Mouse (Mus musculus) thymus, adult 2 months (tissue): Measurements from ENCODE around the gene Ccnk. TPM values are rescaled to one million over a fixed set of nuclear protein-coding genes. Genes with fewer than 3 reads are reported as not detected.

Source experiments
- DNase-seq: peaks from one replicate; pipeline ENCODE4 v3.0.0; 2021
- H3K27ac ChIP-seq: fragments of 200-500 bp; 2 replicates; pipeline ENCODE4 v1.5.1; 2012; ENCODE audit warnings: low read length, control low read depth; ENCODE audit not compliant: control insufficient read depth, insufficient read depth
- H3K27me3 ChIP-seq: fragments of 200-500 bp; 2 replicates; pipeline ENCODE4 v1.6.1; 2012; ENCODE audit warnings: mild to moderate bottlenecking, low read length, moderate library complexity, mixed read lengths; ENCODE audit not compliant: control insufficient read depth, insufficient read depth
- H3K36me3 ChIP-seq: fragments of 200-500 bp; 2 replicates; pipeline ENCODE4 v1.6.1; 2012; ENCODE audit warnings: mild to moderate bottlenecking, low read length, moderate library complexity; ENCODE audit not compliant: control insufficient read depth, insufficient read depth
- H3K4me1 ChIP-seq: fragments of 200-500 bp; replicated peaks from 2 replicates; pipeline ENCODE4 v1.6.1; 2012; ENCODE audit warnings: low read length; ENCODE audit not compliant: control insufficient read depth, insufficient read depth
- H3K4me3 ChIP-seq: fragments of 200-500 bp; 2 replicates; pipeline ENCODE4 v1.5.1; 2012; ENCODE audit warnings: mild to moderate bottlenecking, low read length, control low read depth, moderate library complexity; ENCODE audit not compliant: control insufficient read depth, insufficient read depth
- CTCF ChIP-seq: fragments of 200-500 bp; IDR thresholded peaks from 2 replicates; pipeline ENCODE4 v1.5.1; 2012; ENCODE audit warnings: mild to moderate bottlenecking, control low read depth, low read length, moderate library complexity, borderline replicate concordance; ENCODE audit not compliant: control insufficient read depth, poor library complexity, insufficient read depth; ENCODE audit errors: extremely low read depth
- POLR2A ChIP-seq: fragments of 200-500 bp; IDR thresholded peaks from 2 replicates; pipeline ENCODE4 v1.6.1; 2012; ENCODE audit warnings: mild to moderate bottlenecking, low read length, control low read depth, moderate library complexity; ENCODE audit not compliant: control insufficient read depth, poor library complexity, insufficient read depth; ENCODE audit errors: extremely low read depth
- WGBS: fragments of 180-500 bp; shearing (Covaris S2); methylation state at CpG from one replicate; pipeline ENCODE4 v1.1.7; 2018; 5-methylcytosine and 5-hydroxymethylcytosine counted together
- polyA plus RNA-seq: library from polyadenylated mRNA; depleted of rRNA; stranded (reverse); fragments of >200 nt; gene quantifications from 2 replicates; pipeline ENCODE4 v1.2.3, GENCODE M21; 2012

The Ccnk gene
- polyA plus RNA-seq, 1 experiment = 36.2 TPM

GRCm38 (mm10) chr12:108203895-108204294 is 24.5 kb downstream of the Ccnk start:
- H3K27ac ChIP-seq = no peak overlapping the region; the same call in 1 of the 2 replicates
- WGBS = 81% methylated on average over 8 of the region's 8 CpGs

DNA sequence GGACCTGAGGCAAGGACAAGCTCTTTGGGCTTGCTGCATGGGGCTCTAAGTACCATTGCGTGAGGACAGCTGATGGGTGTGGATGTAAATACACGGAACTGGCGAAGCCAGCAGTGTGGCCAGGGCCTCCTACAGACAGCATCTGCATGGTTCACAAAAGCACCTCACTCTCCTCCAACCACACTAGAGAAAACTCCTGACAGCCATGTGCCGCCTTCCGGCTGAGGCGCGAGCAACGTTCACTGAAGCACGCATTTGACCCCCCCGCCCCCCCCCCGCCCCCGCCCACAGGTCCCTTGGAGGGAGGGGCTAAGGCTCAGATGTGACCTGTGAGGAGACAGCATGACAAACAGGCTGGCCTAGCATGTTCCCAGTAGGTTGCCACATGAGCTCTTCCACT is 25.6 kb downstream of the Ccnk start:
- TF ChIP-seq CTCF (no peak), POLR2A (no peak)
- no peak for DNase-seq
- no peak overlapping the region for H3K27ac ChIP-seq
- 94% methylated on average over 12 of the region's 12 CpGs for WGBS
- no peaks in the 10 kb centered on the region for H3K27me3 ChIP-seq
- H3K36me3 ChIP-seq = peaks cover 11% of the 10 kb centered on the region
- no peaks in the 10 kb centered on the region for H3K4me1 ChIP-seq
- no peak overlapping the region for H3K4me3 ChIP-seq

More at GRCm38 (mm10) chr12:108203895-108204294, 24.5 kb downstream of the Ccnk start:
- Histone ChIP-seq H3K27me3 (no peaks in the 10 kb centered on the region), H3K4me3 (no peak overlapping the region), H3K36me3 (peaks cover 22% of the 10 kb centered on the region), H3K4me1 (no peaks in the 10 kb centered on the region)
- no peak for DNase-seq
- TF ChIP-seq CTCF (no peak), POLR2A (no peak)

DNA sequence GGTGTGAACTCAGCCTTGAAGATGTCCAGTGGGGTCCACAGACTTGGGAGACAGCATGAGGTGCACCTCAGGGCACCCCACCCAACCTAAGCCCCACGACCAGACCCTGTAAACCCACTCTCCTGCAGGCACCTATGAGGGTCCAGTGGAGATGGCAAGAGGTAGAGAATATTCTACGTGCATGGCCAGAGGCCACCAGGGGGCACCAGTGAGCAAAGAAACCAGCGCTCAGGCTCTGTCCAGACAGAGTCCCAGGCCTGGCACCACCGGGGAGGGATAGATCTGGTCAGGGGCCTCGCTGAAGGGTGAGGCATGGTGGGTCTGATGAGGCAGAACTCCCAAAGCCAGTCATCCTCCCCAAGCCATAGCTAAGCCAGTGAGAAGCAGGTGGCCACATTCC is 27.3 kb downstream of the Ccnk start:
- H3K27me3 ChIP-seq = no peaks in the 10 kb centered on the region
- WGBS = 20% methylated on average over 5 of the region's 5 CpGs
- H3K4me3 ChIP-seq = no peak overlapping the region
- TF ChIP-seq CTCF (peak; percentile 90), POLR2A (no peak)
- peaks cover 5% of the 10 kb centered on the region for H3K36me3 ChIP-seq
- H3K27ac ChIP-seq = no peak overlapping the region
- no peaks in the 10 kb centered on the region for H3K4me1 ChIP-seq
- peak; percentile 74 for DNase-seq

DNA sequence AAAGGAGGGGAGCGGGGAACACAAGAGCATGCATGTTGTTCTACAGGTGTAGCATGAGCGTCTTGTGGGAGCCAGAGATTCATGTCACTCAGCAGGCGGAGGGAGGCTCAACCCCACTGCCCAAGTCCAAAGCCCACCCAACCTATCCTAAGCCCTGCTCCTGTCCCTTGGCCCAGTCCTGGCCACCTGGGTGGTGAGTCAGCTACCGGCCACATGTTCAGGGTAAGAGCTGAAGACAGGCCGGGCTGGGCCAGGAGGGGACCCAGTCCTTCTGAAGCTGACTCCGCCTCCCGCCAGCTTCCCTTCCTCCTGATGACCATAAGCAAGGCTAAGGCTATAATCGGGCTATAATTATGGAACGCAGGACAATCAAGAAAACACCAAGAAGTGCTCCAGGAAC is 28.8 kb downstream of the Ccnk start:
- Histone ChIP-seq H3K36me3 (no peaks in the 10 kb centered on the region; the same call in 1 of the 2 replicates), H3K4me1 (0 out of 2 replicates have a peak, but pooled peaks cover 4% of the 10 kb centered on the region), H3K4me3 (no peak overlapping the region), H3K27me3 (no peaks in the 10 kb centered on the region), H3K27ac (no peak overlapping the region)
- WGBS = 95% methylated on average over 9 of the region's 9 CpGs
- no peak for TF ChIP-seq POLR2A
- no peak for TF ChIP-seq CTCF
- no peak for DNase-seq

DNA sequence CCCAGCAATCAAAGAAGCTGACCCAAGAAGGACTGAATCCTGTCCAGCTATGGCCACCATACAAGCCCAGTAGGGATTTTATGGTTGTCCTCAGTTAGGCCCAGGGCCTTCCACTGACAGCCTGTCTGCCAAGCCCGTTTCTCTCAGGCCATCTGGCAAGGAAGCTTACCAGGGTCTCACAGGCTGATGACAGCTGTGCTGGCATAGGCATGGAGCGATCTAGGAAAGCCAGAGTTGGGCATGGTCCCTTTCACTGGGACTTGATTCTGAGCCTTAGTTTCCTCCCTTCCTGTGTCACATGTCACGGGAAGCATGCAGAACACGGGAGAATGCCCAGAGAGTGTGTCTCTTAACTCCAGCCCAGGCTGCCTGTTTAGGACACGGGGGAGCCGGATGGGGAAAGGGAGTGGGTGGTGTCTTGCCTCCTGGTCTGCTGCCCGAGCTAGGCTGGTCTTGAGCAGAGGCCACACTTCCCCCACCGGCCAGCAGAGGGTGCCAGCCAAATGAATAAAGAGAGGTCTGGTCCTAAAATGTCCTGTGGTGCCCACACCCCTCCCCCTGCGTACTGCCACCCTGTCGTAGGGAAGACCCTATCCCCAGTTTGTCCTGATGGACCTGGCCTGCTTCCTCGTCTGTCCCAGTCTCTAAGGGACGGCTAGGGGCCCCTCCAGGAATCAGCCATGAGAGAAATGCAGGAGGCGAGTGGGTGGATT is 29.5 kb downstream of the Ccnk start:
- no peaks in the 10 kb centered on the region for H3K27me3 ChIP-seq
- no peaks in the 10 kb centered on the region for H3K36me3 ChIP-seq
- H3K4me1 ChIP-seq = 0 out of 2 replicates have a peak, but pooled peaks cover 4% of the 10 kb centered on the region
- DNase-seq = peak; percentile 64
- no peak overlapping the region for H3K27ac ChIP-seq
- 43% methylated on average over 13 of the region's 13 CpGs for WGBS
- peak; percentile 82 for TF ChIP-seq CTCF
- no peak for TF ChIP-seq POLR2A
- no peak overlapping the region for H3K4me3 ChIP-seq

DNA sequence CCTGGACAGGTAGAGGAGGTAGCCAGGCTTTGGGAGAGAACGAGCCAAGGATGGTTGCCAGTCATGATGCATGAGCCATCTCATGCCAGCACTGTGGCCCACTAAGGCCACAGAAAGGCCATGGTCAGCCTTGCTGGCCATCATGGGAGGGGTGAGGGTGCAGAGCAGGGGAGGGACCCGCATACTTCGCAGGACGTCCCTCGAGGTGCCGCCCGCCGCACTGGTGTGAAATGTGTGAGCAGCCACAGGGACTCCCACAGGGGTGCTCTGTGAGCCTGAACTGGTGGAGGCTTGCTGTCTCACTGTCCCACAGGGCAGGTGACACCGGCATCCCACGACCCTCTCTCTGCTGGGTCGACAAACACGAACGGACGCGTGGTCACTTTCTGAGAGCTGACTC is 31.2 kb downstream of the Ccnk start:
- Histone ChIP-seq H3K27me3 (no peaks in the 10 kb centered on the region), H3K27ac (no peak overlapping the region), H3K36me3 (no peaks in the 10 kb centered on the region), H3K4me3 (no peak overlapping the region), H3K4me1 (0 out of 2 replicates have a peak, but pooled peaks cover 4% of the 10 kb centered on the region)
- no peak for DNase-seq
- TF ChIP-seq POLR2A (no peak), CTCF (no peak)
- 98% methylated on average over 15 of the region's 15 CpGs for WGBS
